In the genomic region with DNA sequence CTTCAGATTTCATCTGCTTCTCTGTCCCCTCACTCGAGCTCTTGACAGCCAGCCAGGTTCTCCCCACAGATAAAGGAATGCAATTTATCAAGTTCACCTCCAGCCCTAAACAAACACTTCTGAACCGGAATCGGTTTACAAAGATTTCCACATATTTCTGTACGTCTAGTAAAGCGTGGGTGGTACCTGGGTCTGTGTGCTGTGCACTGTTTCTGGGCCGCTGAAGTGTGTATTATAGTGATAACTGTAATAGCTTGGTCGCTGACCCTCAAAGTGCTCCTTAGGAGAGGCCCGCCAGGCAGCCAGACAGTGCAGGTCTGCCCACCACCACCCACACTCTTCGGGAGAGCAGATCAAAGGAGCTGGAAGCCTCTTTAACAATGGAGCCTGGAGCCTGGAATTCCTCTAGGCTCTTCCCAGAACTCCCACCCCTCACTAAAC, we compare ENCODE assay signal across 11 mouse cellular contexts. TPM values are rescaled to one million over a fixed set of nuclear protein-coding genes. Genes with fewer than 3 reads are reported as not detected.
A peak's percentile ranks its signal among the peaks of the same experiment; 100 is the strongest.
DNase-seq lines count a peak whose midpoint lies in the region; ATAC-seq and TF ChIP-seq lines count a peak whose summit lies in the region.
"Had no signal": no experiment of that assay in that cellular context is flagged by ENCODE, and none has a peak within 500 bp of the region (broad histone marks: within the 10 kb centered on the region; RNA-seq: fewer than 3 reads in every experiment).

No protein-coding gene starts in this region.

- 28% methylated on average over 9 of the region's 9 CpGs for WGBS in hindbrain, embryonic 10.5 days
- 28% methylated on average over 9 of the region's 9 CpGs for WGBS in hindbrain, embryonic 13.5 days
- 17% methylated on average over 9 of the region's 9 CpGs for WGBS in lung, adult 2 months

- H3K36me3 ChIP-seq in hindbrain, embryonic 10.5 days, result no peaks in the 10 kb centered on the region
- no peaks in the 10 kb centered on the region for H3K36me3 ChIP-seq in hindbrain, embryonic 13.5 days
- no peaks in the 10 kb centered on the region for H3K36me3 ChIP-seq in ES-Bruce4 (ENCODE audit: control insufficient read depth, insufficient read depth, low read length, poor library complexity, severe bottlenecking)

- no peaks in the 10 kb centered on the region for H3K9me3 ChIP-seq in hindbrain, embryonic 10.5 days
- no peaks in the 10 kb centered on the region for H3K9me3 ChIP-seq in hindbrain, embryonic 13.5 days
- no peaks in the 10 kb centered on the region for H3K9me3 ChIP-seq in ES-Bruce4 (replicated peaks; ENCODE audit: control insufficient read depth, insufficient read depth, low read length, poor library complexity, severe bottlenecking)

- H3K4me2 ChIP-seq in hindbrain, embryonic 13.5 days, result no peak overlapping the region

- peaks cover 20% of the 10 kb centered on the region for H3K4me1 ChIP-seq in hindbrain, embryonic 10.5 days (replicated peaks)
- H3K4me1 ChIP-seq in hindbrain, embryonic 13.5 days (replicated peaks), result peaks cover 16% of the 10 kb centered on the region; the same call in 1 of the 2 replicates
- peaks cover 3% of the 10 kb centered on the region for H3K4me1 ChIP-seq in ES-Bruce4 (ENCODE audit: control insufficient read depth, insufficient read depth, low read length)
- peaks cover 6% of the 10 kb centered on the region for H3K4me1 ChIP-seq in lung, adult 2 months (ENCODE audit: control insufficient read depth, insufficient read depth, low read length)

- no peaks in the 10 kb centered on the region for H3K27me3 ChIP-seq in hindbrain, embryonic 10.5 days (ENCODE audit: insufficient read depth, poor library complexity, severe bottlenecking)
- H3K27me3 ChIP-seq in hindbrain, embryonic 13.5 days, result no peaks in the 10 kb centered on the region
- no peaks in the 10 kb centered on the region for H3K27me3 ChIP-seq in ES-Bruce4 (ENCODE audit: control insufficient read depth, insufficient read depth, low read length, poor library complexity, severe bottlenecking)
- H3K27me3 ChIP-seq: Patski had no signal

- peak overlapping the region; percentile 57 for H3K27ac ChIP-seq in hindbrain, embryonic 10.5 days
- H3K27ac ChIP-seq in hindbrain, embryonic 13.5 days, result no peak overlapping the region
- H3K27ac ChIP-seq in ES-Bruce4 (ENCODE audit: insufficient read depth, low read length), result peak overlapping the region; percentile 47; the same call in 1 of the 2 replicates
- H3K27ac ChIP-seq: macrophage had no signal

- H3K9ac ChIP-seq in hindbrain, embryonic 13.5 days, result no peak overlapping the region
- no peak overlapping the region for H3K9ac ChIP-seq in ES-Bruce4 (ENCODE audit: low read depth, poor library complexity, severe bottlenecking)

- TF ChIP-seq CTCF in ES-Bruce4 (IDR thresholded peaks at IDR 0.05; ENCODE audit: low read depth, low read length), result no peak
- no peak for TF ChIP-seq CTCF in lung, adult 2 months (IDR thresholded peaks at IDR 0.05; ENCODE audit: insufficient read depth, low read length)

- no peak for TF ChIP-seq POLR2A in ES-Bruce4 (IDR thresholded peaks at IDR 0.05; ENCODE audit: insufficient read depth, low read length)
- no peak for TF ChIP-seq POLR2A in lung, adult 2 months (IDR thresholded peaks at IDR 0.05; ENCODE audit: borderline replicate concordance, extremely low read depth, low read depth, low read length)

- ATAC-seq in hindbrain, embryonic 13.5 days (ENCODE audit: low FRiP score), result no peak
- ATAC-seq: Patski had no signal

- DNase-seq in hindbrain, embryonic 10.5 days (ENCODE audit: low spot score), result peak; percentile 23
- DNase-seq in embryo, embryonic 10.5 days (ENCODE audit: low spot score), result peak; percentile 39
- peak; percentile 21 for DNase-seq in lung, adult 2 months
- DNase-seq in spleen, postnatal 4 days (ENCODE audit: low spot score in 2 of 2), result no peak
- DNase-seq in right cerebral cortex, postnatal 14 days, result no peak
- DNase-seq in ovary, postnatal 14 days (ENCODE audit: low spot score), result no peak

- no peak for TF ChIP-seq EP300 in ES-Bruce4 (IDR thresholded peaks at IDR 0.05; ENCODE audit: insufficient read depth, low read depth, low read length)

- no peak overlapping the region for H3K4me3 ChIP-seq in hindbrain, embryonic 10.5 days
- H3K4me3 ChIP-seq in hindbrain, embryonic 13.5 days, result no peak overlapping the region
- no peak overlapping the region for H3K4me3 ChIP-seq in ES-Bruce4 (ENCODE audit: low read depth, low read length)
- H3K4me3 ChIP-seq in lung, adult 2 months (replicated peaks; ENCODE audit: extremely low read depth, low read depth, low read length), result no peak overlapping the region
- H3K4me3 ChIP-seq: erythroblast, embryonic 14.5 days had no signal

RNA-seq across cellular contexts. Expression of gene Lamc2, which starts 13.9 kb away (rescaled TPM):
- 2.3 and 2.8 TPM in 2 replicates for polyA plus RNA-seq in hindbrain, embryonic 10.5 days (2016; fragmentation: Nextera tagmentation; extraction: Ambion mirVana)
- 0.80 and 0.84 TPM in 2 replicates for polyA plus RNA-seq in hindbrain, embryonic 13.5 days (2015; fragmentation: Nextera tagmentation; extraction: Ambion mirVana)
- 46.1 TPM in 2 replicates for polyA plus RNA-seq in ES-Bruce4 (2011; ENCODE audit: insufficient read depth, insufficient read length, low read depth, missing spikeins)
- 36.4 and 37.5 TPM in 2 replicates for polyA plus RNA-seq in lung, adult 2 months (2012; rRNA removed)
- polyA plus RNA-seq: macrophage had no signal

Comparison
In these comparisons a context has a peak if more than half of its experiments do, and no peak if none do; other contexts are left out.
1. DNase-seq: peak in hindbrain, embryonic 10.5 days (single experiment), embryo, embryonic 10.5 days (single experiment) and lung, adult 2 months (single experiment); none in spleen, postnatal 4 days (0 of 2), right cerebral cortex, postnatal 14 days (single experiment) and ovary, postnatal 14 days (single experiment).